Mouse (Mus musculus): Measurements from ENCODE around the gene Fam172a. TPM values are rescaled to one million over a fixed set of nuclear protein-coding genes. Genes with fewer than 3 reads are reported as not detected.

Fam172a gene
- total and polyA plus RNA-seq, 2 experiments = 2.9 to 9.6 TPM

DNA sequence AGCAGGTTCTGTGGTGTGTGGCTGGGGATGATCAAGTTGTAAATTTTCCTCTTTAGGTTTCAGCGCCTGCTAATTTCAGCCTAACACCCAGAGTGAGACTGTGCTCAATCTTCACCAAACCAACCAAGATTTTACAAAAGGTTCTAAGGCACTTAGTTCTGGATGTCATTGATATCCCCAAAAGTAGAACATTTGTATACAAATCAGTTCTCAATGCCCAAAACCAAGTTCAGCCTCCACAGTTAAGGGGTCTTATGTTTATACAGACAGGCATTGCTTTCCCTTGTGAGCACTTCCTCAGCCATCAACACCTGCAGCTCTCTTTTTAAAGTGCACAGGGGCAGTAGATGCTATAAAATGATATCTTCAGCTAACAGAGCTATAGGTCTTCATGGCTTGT, 473.1 kb downstream of the Fam172a start:
- no peaks in the 10 kb centered on the region for H3K79me2 ChIP-seq (ENCODE audit: control insufficient read depth, insufficient read depth, low read length)
- TF ChIP-seq POLR2A (IDR thresholded peaks at IDR 0.05; ENCODE audit: extremely low read depth, insufficient read depth, low read length) (no peak), CTCF (IDR thresholded peaks at IDR 0.05; ENCODE audit: low read depth, low read length) (no peak)
- H3K36me3 ChIP-seq (ENCODE audit: control insufficient read depth, insufficient read depth, low read length) = no peaks in the 10 kb centered on the region
- no peak for DNase-seq (ENCODE audit: extremely low read depth, low read depth, low spot score)
- 26% methylated on average over 1 of the region's 1 CpGs for WGBS
- no peaks in the 10 kb centered on the region for H3K4me1 ChIP-seq (ENCODE audit: control insufficient read depth, insufficient read depth, low read length)
- no peak overlapping the region for H3K27ac ChIP-seq (replicated peaks; ENCODE audit: insufficient read depth, low read depth, low read length)
- H3K9ac ChIP-seq (ENCODE audit: low read depth, low read length) = no peak overlapping the region
- H3K4me3 ChIP-seq (ENCODE audit: insufficient read depth, low read depth, low read length) = no peak overlapping the region
- peaks cover 13% of the 10 kb centered on the region for H3K27me3 ChIP-seq (ENCODE audit: control insufficient read depth, insufficient read depth, low read length)

DNA sequence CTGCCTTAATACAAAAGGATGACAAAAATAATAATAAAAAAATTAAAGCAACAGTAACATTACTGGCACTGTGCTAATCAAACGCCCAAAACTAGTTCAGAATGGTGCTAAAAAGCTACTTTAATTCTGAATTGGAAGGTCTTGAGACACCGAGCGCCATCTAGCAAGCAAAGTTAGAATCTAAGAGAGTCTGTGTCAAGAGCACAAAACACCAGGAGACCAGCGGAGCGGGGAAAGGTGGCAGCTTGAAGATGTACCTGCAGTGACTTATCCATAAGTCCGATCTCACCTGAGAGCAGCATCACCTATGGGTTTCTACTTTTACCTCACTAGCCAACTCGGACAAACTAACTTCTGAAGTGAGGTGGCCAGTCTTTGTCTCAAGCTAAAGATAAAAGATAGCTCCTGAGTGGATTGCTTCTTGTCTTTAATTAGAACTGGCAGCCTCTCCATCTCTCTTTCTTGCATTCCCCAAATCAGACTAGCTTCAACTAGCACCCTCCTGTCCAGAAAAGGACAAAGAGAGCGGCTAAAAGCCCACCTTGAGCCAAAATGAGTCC, 474.1 kb downstream of the Fam172a start:
- Histone ChIP-seq H3K4me1 (ENCODE audit: control insufficient read depth, insufficient read depth, low read length) (no peaks in the 10 kb centered on the region), H3K4me3 (ENCODE audit: insufficient read depth, low read depth, low read length) (no peak overlapping the region), H3K9ac (ENCODE audit: low read depth, low read length) (no peak overlapping the region), H3K27me3 (ENCODE audit: control insufficient read depth, insufficient read depth, low read length) (peaks cover 13% of the 10 kb centered on the region), H3K27ac (replicated peaks; ENCODE audit: insufficient read depth, low read depth, low read length) (no peak overlapping the region), H3K36me3 (ENCODE audit: control insufficient read depth, insufficient read depth, low read length) (no peaks in the 10 kb centered on the region), H3K79me2 (ENCODE audit: control insufficient read depth, insufficient read depth, low read length) (no peaks in the 10 kb centered on the region)
- peak; percentile 28 for DNase-seq (ENCODE audit: extremely low read depth, low read depth, low spot score)
- no peak for TF ChIP-seq POLR2A (IDR thresholded peaks at IDR 0.05; ENCODE audit: extremely low read depth, insufficient read depth, low read length)
- TF ChIP-seq CTCF (IDR thresholded peaks at IDR 0.05; ENCODE audit: low read depth, low read length) = 0 out of 2 replicates have a peak, but pooled peaks have one; percentile 18
- 5% methylated on average over 8 of the region's 8 CpGs for WGBS

DNA sequence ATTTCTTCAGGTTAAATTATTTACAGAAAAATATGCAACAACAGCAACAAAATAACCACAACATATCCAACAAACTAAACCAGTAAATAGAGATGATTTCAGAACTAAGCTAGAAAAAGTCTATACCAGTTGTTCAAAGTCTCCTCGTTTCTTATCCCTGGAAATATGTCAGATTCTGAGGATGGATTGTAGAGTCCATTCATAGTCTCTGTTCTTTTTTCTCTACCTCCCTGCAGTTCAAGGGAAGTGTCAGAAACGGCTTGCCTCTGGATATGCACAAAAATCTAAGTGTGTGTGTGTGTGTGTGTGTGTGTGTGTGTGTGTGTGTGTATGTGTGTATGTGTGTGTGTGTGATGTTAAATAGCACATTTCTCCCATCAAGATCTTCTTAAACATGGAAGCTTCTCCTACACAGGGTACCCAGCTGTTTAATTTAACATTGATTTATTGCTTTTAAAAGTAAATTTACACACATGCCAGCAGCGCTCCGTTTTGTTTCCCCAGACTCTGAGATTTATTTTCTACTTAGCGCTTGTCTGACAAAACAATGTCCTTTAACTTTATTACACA, 475.6 kb downstream of the Fam172a start:
- H3K9ac ChIP-seq (ENCODE audit: low read depth, low read length) = no peak overlapping the region
- TF ChIP-seq POLR2A (IDR thresholded peaks at IDR 0.05; ENCODE audit: extremely low read depth, insufficient read depth, low read length) = no peak
- TF ChIP-seq CTCF (IDR thresholded peaks at IDR 0.05; ENCODE audit: low read depth, low read length) = no peak
- no peaks in the 10 kb centered on the region for H3K36me3 ChIP-seq (ENCODE audit: control insufficient read depth, insufficient read depth, low read length)
- no peaks in the 10 kb centered on the region for H3K79me2 ChIP-seq (ENCODE audit: control insufficient read depth, insufficient read depth, low read length)
- no peak overlapping the region for H3K4me3 ChIP-seq (ENCODE audit: insufficient read depth, low read depth, low read length)
- 32% methylated on average over 5 of the region's 5 CpGs for WGBS
- no peak overlapping the region for H3K27ac ChIP-seq (replicated peaks; ENCODE audit: insufficient read depth, low read depth, low read length)
- no peaks in the 10 kb centered on the region for H3K4me1 ChIP-seq (ENCODE audit: control insufficient read depth, insufficient read depth, low read length)
- peaks cover 16% of the 10 kb centered on the region for H3K27me3 ChIP-seq (ENCODE audit: control insufficient read depth, insufficient read depth, low read length)
- no peak for DNase-seq (ENCODE audit: extremely low read depth, low read depth, low spot score)

DNA sequence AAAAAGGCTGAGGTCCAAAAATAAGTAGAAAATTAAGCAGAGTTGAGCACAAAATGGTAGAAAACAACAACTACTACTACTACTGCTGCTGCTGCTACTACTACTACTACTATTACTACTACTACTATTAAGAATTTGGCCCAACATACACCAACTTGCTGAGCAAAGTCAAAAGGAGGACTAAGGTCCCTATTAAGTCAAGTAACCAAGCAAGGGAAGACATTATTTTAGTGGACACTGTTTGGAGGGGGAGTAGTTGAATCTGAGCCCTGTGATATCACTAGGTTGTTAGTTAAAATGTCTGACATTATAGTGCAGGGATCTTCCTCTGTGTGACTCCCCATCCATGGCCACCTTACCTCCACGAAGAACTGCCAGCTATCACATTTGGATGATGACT, 476.2 kb downstream of the Fam172a start:
- no peaks in the 10 kb centered on the region for H3K79me2 ChIP-seq (ENCODE audit: control insufficient read depth, insufficient read depth, low read length)
- no peak overlapping the region for H3K9ac ChIP-seq (ENCODE audit: low read depth, low read length)
- no peak overlapping the region for H3K4me3 ChIP-seq (ENCODE audit: insufficient read depth, low read depth, low read length)
- no peaks in the 10 kb centered on the region for H3K4me1 ChIP-seq (ENCODE audit: control insufficient read depth, insufficient read depth, low read length)
- peaks cover 17% of the 10 kb centered on the region for H3K27me3 ChIP-seq (ENCODE audit: control insufficient read depth, insufficient read depth, low read length)
- WGBS = 12% methylated on average over 1 of the region's 1 CpGs
- DNase-seq (ENCODE audit: extremely low read depth, low read depth, low spot score) = no peak
- TF ChIP-seq POLR2A (IDR thresholded peaks at IDR 0.05; ENCODE audit: extremely low read depth, insufficient read depth, low read length) = no peak
- TF ChIP-seq CTCF (IDR thresholded peaks at IDR 0.05; ENCODE audit: low read depth, low read length) = no peak
- H3K36me3 ChIP-seq (ENCODE audit: control insufficient read depth, insufficient read depth, low read length) = no peaks in the 10 kb centered on the region
- H3K27ac ChIP-seq (replicated peaks; ENCODE audit: insufficient read depth, low read depth, low read length) = no peak overlapping the region

DNA sequence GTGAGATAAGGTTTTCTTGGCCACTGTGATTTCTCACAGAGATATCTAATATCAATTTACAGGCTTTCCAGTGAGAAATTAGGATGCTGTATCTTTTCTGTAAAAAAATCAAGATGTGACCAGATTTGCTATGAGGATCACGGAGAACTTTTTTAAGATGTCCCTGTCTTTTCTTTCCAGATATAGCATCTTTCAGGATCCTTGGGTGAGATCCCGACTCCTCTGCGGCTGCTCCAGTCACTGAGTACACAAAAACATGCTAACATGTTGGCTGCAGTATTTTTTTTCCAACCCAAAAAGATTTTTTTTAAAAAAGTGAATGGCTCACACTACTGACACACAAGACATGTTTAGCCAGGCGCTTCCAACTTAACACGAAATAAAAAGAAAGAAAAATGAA, 476.9 kb downstream of the Fam172a start:
- Histone ChIP-seq H3K4me3 (ENCODE audit: insufficient read depth, low read depth, low read length) (no peak overlapping the region), H3K79me2 (ENCODE audit: control insufficient read depth, insufficient read depth, low read length) (no peaks in the 10 kb centered on the region), H3K36me3 (ENCODE audit: control insufficient read depth, insufficient read depth, low read length) (no peaks in the 10 kb centered on the region), H3K27ac (replicated peaks; ENCODE audit: insufficient read depth, low read depth, low read length) (no peak overlapping the region), H3K27me3 (ENCODE audit: control insufficient read depth, insufficient read depth, low read length) (peaks cover 17% of the 10 kb centered on the region), H3K9ac (ENCODE audit: low read depth, low read length) (no peak overlapping the region), H3K4me1 (ENCODE audit: control insufficient read depth, insufficient read depth, low read length) (no peaks in the 10 kb centered on the region)
- no peak for TF ChIP-seq POLR2A (IDR thresholded peaks at IDR 0.05; ENCODE audit: extremely low read depth, insufficient read depth, low read length)
- TF ChIP-seq CTCF (IDR thresholded peaks at IDR 0.05; ENCODE audit: low read depth, low read length) = no peak
- 25% methylated on average over 5 of the region's 5 CpGs for WGBS
- no peak for DNase-seq (ENCODE audit: extremely low read depth, low read depth, low spot score)

All from liver, adult 2 months (tissue).